Mouse (Mus musculus) liver, embryonic 16.5 days (tissue): Measurements from ENCODE around the gene Pex19. TPM values are rescaled to one million over a fixed set of nuclear protein-coding genes. Genes with fewer than 3 reads are reported as not detected.

Source experiments
- ATAC-seq: fragments of 200-750 bp; cut with Nextera tagmentation; 2 replicates; pipeline ENCODE4 v1.8.0; 2017; ENCODE audit warnings: low read depth, mild to moderate bottlenecking, moderate number of reproducible peaks, moderate library complexity
- H3K27ac ChIP-seq: fragments of 300-500 bp; sonication (generic); 2 replicates; pipeline ENCODE4 v1.5.1; 2014; ENCODE audit warnings: mild to moderate bottlenecking, low read length
- H3K27me3 ChIP-seq: fragments of 300-500 bp; sonication (generic); 2 replicates; pipeline ENCODE4 v1.6.1; 2014; ENCODE audit warnings: low read depth, low read length, mixed read lengths; ENCODE audit not compliant: control insufficient read depth, insufficient read depth
- H3K36me3 ChIP-seq: fragments of 300-500 bp; sonication (generic); 2 replicates; pipeline ENCODE4 v1.6.1; 2014; ENCODE audit warnings: mild to moderate bottlenecking; ENCODE audit not compliant: control insufficient read depth, insufficient read depth
- H3K4me1 ChIP-seq: fragments of 300-500 bp; sonication (generic); 2 replicates; pipeline ENCODE4 v1.6.1; 2014; ENCODE audit warnings: low read depth, low read length, mixed read lengths; ENCODE audit not compliant: control insufficient read depth
- H3K4me2 ChIP-seq: fragments of 300-500 bp; sonication (generic); 2 replicates; pipeline ENCODE4 v1.6.1; 2014; ENCODE audit warnings: low read depth, low read length, mixed read lengths
- H3K4me3 ChIP-seq: fragments of 300-500 bp; sonication (generic); 2 replicates; pipeline ENCODE4 v1.5.1; 2014; ENCODE audit warnings: low read depth, mild to moderate bottlenecking, low read length
- H3K9ac ChIP-seq: fragments of 300-500 bp; sonication (generic); 2 replicates; pipeline ENCODE4 v1.6.1; 2014; ENCODE audit warnings: low read depth, low read length
- H3K9me3 ChIP-seq: fragments of 300-500 bp; sonication (generic); replicated peaks from 2 replicates; pipeline ENCODE4 v1.6.1; 2016; ENCODE audit warnings: low read length; ENCODE audit not compliant: control insufficient read depth
- WGBS: fragments of 180-500 bp; shearing (Covaris S2); extraction: QIAGEN DNeasy Blood & Tissue Kit; methylation state at CpG from one replicate; pipeline ENCODE4 v1.1.7; 2014; ENCODE audit not compliant: insufficient replicate concordance; 5-methylcytosine and 5-hydroxymethylcytosine counted together
- polyA plus RNA-seq: library from polyadenylated mRNA; unstranded; fragments of >200 nt; fragmentation: Nextera tagmentation; extraction: Ambion mirVana; gene quantifications from 2 replicates; pipeline ENCODE4 v1.2.1, GENCODE M21; 2015

Pex19 gene
- polyA plus RNA-seq, 1 experiment from 2014 or later = 43.9 TPM

DNA sequence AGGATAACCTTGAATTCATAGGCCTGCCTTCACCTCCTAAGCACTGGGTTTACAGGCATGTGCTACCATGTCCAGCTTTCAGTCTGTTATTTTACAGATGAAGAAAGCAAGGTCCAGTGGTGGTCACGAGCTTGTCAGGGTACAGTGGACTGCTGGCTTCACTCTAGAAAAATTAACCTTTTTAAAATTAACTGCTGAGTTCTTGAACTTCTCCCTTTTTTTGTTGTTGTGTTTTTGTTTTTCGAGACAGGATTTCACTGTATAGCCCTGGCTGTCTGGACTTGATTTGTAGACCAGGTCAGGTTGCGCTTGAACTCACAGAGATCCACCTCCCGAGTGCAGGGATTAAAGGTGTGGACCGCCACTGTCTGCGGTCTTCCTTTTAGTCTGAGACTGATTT, 36.4 kb downstream of the Pex19 start:
- no peak for ATAC-seq
- H3K27ac ChIP-seq = no peak overlapping the region
- 75% methylated on average over 6 of the region's 6 CpGs for WGBS
- H3K4me2 ChIP-seq = no peak overlapping the region
- H3K4me3 ChIP-seq = no peak overlapping the region
- H3K36me3 ChIP-seq = peaks cover 22% of the 10 kb centered on the region
- H3K9me3 ChIP-seq = no peaks in the 10 kb centered on the region
- H3K9ac ChIP-seq = no peak overlapping the region
- peaks cover 3% of the 10 kb centered on the region for H3K4me1 ChIP-seq
- H3K27me3 ChIP-seq = no peaks in the 10 kb centered on the region

DNA sequence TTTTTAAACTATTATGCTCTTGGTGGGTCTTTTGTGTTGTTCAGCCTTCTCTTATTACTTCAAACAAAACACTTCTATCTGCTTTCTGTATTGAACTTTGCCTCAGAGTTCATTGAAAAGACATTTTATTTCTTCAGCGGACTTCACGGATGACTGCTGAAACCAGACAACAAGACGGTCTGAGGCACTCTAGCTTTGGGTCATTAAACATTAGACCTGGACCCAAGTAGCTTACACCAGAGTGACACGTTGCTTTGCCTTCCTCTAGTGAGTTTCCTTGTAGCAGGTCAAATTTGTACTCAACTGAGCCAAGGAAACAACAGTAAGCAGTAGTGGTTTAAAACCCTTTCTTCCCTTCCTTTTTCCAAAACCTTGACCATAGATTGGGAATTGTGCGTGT, 41.4 kb downstream of the Pex19 start:
- Histone ChIP-seq H3K36me3 (peaks cover 46% of the 10 kb centered on the region), H3K4me1 (no peaks in the 10 kb centered on the region; the same call in 1 of the 2 replicates), H3K27ac (no peak overlapping the region), H3K4me3 (no peak overlapping the region), H3K4me2 (no peak overlapping the region), H3K9ac (no peak overlapping the region), H3K9me3 (no peaks in the 10 kb centered on the region), H3K27me3 (no peaks in the 10 kb centered on the region)
- no peak for ATAC-seq
- 79% methylated on average over 5 of the region's 5 CpGs for WGBS

DNA sequence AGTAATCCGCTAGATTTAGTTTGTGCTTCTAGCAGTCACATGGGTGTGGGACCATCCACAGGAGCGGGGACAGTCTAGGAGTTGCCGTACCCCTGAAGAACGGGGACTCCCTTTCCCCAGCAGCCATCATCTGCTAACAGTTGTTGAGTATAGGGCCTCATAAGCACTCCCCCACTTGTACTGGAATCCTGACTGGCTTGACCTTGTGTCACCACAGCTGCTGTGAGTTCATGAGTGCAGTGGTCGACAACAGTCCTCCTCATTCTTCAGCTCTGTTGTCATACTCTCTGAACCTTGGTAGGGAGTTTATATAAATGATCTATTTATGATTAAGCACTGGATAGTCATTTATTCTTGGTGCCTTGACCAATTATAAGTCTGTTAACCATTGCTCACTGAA, 43.3 kb downstream of the Pex19 start:
- H3K36me3 ChIP-seq = peaks cover 62% of the 10 kb centered on the region
- no peak overlapping the region for H3K27ac ChIP-seq
- no peaks in the 10 kb centered on the region for H3K27me3 ChIP-seq
- H3K4me2 ChIP-seq = no peak overlapping the region
- 86% methylated on average over 5 of the region's 5 CpGs for WGBS
- no peak overlapping the region for H3K9ac ChIP-seq
- H3K4me3 ChIP-seq = no peak overlapping the region
- H3K4me1 ChIP-seq = no peaks in the 10 kb centered on the region
- ATAC-seq = no peak
- H3K9me3 ChIP-seq = no peaks in the 10 kb centered on the region

DNA sequence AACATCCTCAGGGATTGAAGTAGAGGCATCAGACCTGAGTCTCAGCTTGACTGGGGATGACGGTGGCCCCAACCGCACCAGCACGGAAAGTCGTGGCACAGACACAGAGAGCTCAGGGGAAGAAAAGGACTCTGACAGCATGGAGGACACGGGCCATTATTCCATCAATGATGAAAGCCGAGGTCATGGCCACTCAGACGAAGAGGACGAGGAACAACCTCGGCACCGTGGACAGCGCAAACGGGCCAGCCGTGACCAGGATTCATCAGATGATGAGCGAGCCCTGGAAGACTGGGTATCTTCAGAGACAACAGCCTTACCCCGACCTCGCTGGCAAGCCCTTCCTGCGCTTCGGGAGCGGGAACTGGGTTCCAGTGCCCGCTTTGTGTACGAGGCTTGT, 45.8 kb downstream of the Pex19 start:
- no peak for ATAC-seq
- 91% methylated on average over 21 of the region's 21 CpGs for WGBS
- Histone ChIP-seq H3K36me3 (peaks cover 59% of the 10 kb centered on the region), H3K9ac (no peak overlapping the region), H3K27me3 (no peaks in the 10 kb centered on the region), H3K4me1 (no peaks in the 10 kb centered on the region), H3K27ac (no peak overlapping the region), H3K9me3 (no peaks in the 10 kb centered on the region), H3K4me3 (no peak overlapping the region), H3K4me2 (no peak overlapping the region)

DNA sequence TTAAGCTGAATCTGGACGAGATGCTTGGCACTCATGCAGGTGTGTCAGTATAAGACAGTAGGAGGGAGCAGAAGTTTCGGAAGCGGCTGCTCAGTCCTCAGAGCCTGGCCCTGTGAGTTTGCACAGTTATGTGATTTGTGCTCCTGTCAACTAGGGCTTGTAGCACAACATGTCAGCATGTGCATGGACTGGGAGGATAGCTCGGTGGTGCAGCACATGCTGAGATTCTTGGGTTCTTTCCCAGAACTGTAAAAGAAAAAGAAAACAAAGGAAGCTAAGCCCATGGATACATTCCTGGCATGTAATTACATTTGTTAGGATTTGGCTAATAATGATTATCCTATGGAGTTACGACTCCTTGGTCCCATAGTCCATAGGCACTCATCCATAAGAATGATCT, 46.6 kb downstream of the Pex19 start:
- ATAC-seq = no peak
- Histone ChIP-seq H3K27me3 (no peaks in the 10 kb centered on the region), H3K9ac (no peak overlapping the region), H3K4me3 (no peak overlapping the region), H3K9me3 (no peaks in the 10 kb centered on the region), H3K27ac (no peak overlapping the region), H3K4me2 (no peak overlapping the region), H3K4me1 (no peaks in the 10 kb centered on the region), H3K36me3 (peaks cover 57% of the 10 kb centered on the region)
- WGBS = 84% methylated on average over 5 of the region's 5 CpGs

DNA sequence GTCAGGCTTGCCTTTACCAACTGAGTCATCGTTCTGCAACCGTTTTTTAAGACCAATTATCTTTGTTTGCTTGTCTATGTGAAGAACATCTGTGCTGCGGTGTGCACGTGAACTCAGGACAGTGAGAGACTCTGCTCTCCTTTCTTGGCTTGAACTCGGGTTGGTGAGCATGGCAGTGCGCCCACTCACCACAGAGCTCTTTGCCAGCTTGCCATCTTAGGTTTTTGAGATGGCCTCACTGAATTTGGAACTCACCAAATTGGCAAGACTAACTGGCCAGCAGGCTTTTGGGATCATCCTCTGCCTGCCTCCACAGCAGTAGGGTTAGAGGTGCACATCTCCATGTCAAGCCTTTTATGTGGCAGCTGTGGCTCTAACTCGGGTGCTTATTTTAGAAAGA, 51.2 kb downstream of the Pex19 start:
- H3K9me3 ChIP-seq = no peaks in the 10 kb centered on the region

DNA sequence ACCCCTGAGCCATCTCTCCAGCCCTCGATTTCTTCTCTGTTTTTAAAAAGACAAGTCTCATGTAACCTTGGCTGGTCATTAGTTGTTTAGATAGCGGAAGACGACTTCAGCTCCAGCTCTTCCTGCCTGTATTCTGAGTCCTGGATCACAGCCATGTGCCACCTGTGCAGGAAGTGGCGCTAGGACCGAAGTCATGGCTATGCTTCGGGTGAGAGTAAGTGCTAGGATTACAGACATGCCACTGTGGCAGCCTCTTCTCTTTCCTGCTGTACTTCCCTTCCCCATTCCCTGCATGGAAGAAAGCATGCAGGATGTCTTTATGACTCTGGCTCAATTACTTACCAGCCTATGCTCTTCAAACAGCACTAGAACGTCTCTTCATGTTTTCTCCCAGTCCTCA, 52.5 kb downstream of the Pex19 start:
- Histone ChIP-seq H3K9ac (no peak overlapping the region), H3K4me1 (no peaks in the 10 kb centered on the region), H3K4me2 (no peak overlapping the region), H3K9me3 (no peaks in the 10 kb centered on the region), H3K4me3 (no peak overlapping the region), H3K27ac (no peak overlapping the region), H3K36me3 (peaks cover 52% of the 10 kb centered on the region), H3K27me3 (no peaks in the 10 kb centered on the region)
- 83% methylated on average over 7 of the region's 7 CpGs for WGBS
- ATAC-seq = no peak

More for the DNA sequence above, 51.2 kb downstream of the Pex19 start:
- no peak overlapping the region for H3K9ac ChIP-seq
- WGBS = 84% methylated on average over 7 of the region's 7 CpGs
- no peak overlapping the region for H3K4me3 ChIP-seq
- no peaks in the 10 kb centered on the region for H3K27me3 ChIP-seq
- H3K4me2 ChIP-seq = no peak overlapping the region
- H3K4me1 ChIP-seq = no peaks in the 10 kb centered on the region
- peaks cover 62% of the 10 kb centered on the region for H3K36me3 ChIP-seq
- H3K27ac ChIP-seq = no peak overlapping the region
- ATAC-seq = no peak

DNA sequence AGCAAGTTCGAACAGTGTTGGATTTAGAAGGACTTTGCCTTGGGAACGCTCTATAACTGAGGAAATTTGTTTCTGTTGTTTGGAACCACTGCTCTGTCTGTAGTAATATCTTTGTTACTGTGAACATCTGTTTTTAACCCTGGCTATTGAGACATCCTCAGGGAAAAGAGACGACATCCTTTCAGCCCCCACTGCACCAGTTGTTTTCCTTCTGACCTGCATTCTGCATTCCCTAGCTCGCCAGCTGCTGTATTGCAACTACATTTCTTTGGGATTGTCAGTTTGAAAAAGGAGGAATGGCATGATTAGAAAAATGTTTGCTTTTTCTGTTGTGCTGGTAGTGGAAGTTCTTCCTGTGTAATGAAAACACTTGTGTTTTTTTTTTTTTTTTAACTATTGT, 54.3 kb downstream of the Pex19 start:
- H3K9me3 ChIP-seq = no peaks in the 10 kb centered on the region
- H3K9ac ChIP-seq = no peak overlapping the region
- no peak for ATAC-seq
- no peaks in the 10 kb centered on the region for H3K27me3 ChIP-seq
- 86% methylated on average over 4 of the region's 4 CpGs for WGBS
- H3K4me2 ChIP-seq = no peak overlapping the region
- no peaks in the 10 kb centered on the region for H3K4me1 ChIP-seq
- H3K27ac ChIP-seq = no peak overlapping the region
- no peak overlapping the region for H3K4me3 ChIP-seq
- H3K36me3 ChIP-seq = peaks cover 47% of the 10 kb centered on the region

- H3K4me2 ChIP-seq = no peak overlapping the region
- H3K9me3 ChIP-seq = no peaks in the 10 kb centered on the region
- H3K36me3 ChIP-seq = peaks cover 53% of the 10 kb centered on the region
- ATAC-seq = no peak
- H3K4me1 ChIP-seq = no peaks in the 10 kb centered on the region
- 80% methylated on average over 3 of the region's 3 CpGs for WGBS
- no peak overlapping the region for H3K27ac ChIP-seq
- H3K4me3 ChIP-seq = no peak overlapping the region
- H3K27me3 ChIP-seq = no peaks in the 10 kb centered on the region
- H3K9ac ChIP-seq = no peak overlapping the region
These were observed 55.2 kb downstream of the Pex19 start for GRCm38 (mm10) chr1:172181777-172182176.

GRCm38 (mm10) chr1:172183056-172183455, 56.5 kb downstream of the Pex19 start:
- no peak overlapping the region for H3K27ac ChIP-seq
- H3K4me3 ChIP-seq = no peak overlapping the region
- no peak for ATAC-seq
- H3K27me3 ChIP-seq = no peaks in the 10 kb centered on the region
- H3K36me3 ChIP-seq = peaks cover 58% of the 10 kb centered on the region
- H3K9ac ChIP-seq = no peak overlapping the region
- WGBS = 95% methylated on average over 6 of the region's 6 CpGs
- H3K4me2 ChIP-seq = no peak overlapping the region
- no peaks in the 10 kb centered on the region for H3K4me1 ChIP-seq
- no peaks in the 10 kb centered on the region for H3K9me3 ChIP-seq
